Mouse (Mus musculus) lung, postnatal 25 days (tissue): Measurements from ENCODE around the gene Gm44511.

Experiments used
- DNase-seq: peaks from one replicate; pipeline ENCODE4 v3.0.0; 2022; ENCODE audit warnings: low spot score

The Gm44511 gene

DNA sequence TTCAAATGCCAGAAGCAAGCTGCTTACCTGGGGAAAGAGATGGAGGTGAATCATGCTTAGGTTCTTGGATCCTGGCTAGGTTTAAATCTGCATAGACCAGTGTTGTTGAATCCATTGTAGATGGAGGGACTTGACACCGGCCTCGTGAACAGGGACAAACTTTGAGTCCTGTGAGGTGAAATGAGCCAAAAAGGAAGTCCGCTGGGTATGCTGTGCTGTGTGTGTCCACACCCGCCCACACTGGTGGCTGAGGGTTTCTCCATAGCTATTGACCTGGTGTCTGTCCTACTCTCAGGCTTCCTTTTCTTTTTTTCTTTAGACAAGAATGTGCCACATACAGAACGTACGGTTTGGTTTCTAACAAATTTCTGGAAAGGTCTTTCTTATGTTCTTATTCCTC lies at the start of gene Gm44511, which contains the start of gene Klrb1b:
Gm44511 (minus strand) TSS at position 184 of the 400 bp plus-strand sequence.
Klrb1b (minus strand) TSS at position 200 of the 400 bp plus-strand sequence.
- no peak for DNase-seq

DNA sequence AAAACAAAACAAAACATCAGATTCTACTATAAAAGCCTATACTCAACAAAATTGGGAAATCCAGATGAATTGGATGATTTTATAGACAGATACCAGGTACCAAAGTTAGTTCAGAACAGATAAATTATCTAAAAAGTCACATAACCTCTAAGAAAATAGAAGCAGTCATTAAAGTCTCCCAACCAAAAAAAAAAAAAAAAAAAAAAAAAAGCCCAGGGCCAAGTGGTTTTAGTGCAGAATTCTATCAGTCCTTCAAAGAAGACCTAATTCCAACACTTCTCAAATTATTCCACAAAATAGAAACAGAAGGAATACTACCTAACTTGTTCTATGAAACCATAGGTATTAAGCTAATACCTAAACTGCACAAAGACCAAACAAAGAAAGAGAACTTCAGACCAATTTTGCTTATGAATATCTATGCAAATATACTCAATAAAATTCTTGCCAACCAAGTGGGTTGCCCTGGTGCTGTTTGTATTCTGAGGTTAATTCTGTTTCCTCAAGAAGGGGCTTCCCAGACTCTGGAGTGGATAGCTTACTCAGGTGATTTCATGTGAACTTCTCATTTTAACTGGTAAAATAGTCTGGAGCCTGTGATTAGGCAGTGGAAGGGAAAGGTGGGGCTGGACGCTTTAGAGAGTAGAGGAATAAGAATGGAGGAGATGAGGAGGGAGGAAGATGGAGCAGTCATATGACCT lies 45.9 kb upstream of the Gm44511 start:
- DNase-seq = no peak

DNA sequence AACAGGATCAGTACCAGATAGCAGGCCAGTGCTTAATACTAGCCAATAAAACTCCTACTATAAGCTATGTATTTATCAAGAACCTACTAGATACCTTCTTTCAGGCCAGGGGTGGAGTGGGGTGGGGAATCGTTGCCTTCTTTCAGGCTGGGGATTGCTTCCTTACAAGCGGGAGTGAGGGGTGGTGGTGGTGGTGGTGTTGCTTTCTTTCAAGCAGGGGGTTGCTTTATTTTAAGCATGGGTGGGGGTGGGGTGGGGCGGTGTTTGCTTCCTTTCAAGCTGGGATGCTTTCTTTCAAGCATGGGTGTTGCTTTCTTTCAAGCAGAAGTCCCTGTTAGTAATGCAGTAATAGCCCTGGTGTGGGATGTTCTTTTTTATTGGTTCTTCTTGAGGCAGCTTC lies 42.7 kb upstream of the Gm44511 start:
- no peak for DNase-seq

DNA sequence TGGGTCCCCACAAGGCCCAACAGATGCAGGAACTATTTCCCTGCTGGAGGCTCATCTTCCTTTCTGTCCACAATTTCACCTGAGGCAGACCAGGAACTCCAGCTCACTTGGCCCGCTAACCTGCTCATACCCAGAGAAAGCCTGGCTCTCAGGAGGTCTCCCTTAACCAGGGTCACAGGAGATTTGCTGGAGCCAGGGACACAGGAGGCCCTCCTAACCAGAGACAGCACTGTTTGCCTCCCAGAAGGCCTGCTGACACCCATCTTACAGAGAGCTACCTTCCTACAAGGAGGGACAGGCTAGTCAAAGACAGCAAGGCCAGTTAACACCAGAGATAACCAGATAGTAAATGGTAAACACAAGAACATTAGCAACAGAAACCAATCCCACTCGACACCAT lies 31.9 kb upstream of the Gm44511 start:
- DNase-seq = no peak

DNA sequence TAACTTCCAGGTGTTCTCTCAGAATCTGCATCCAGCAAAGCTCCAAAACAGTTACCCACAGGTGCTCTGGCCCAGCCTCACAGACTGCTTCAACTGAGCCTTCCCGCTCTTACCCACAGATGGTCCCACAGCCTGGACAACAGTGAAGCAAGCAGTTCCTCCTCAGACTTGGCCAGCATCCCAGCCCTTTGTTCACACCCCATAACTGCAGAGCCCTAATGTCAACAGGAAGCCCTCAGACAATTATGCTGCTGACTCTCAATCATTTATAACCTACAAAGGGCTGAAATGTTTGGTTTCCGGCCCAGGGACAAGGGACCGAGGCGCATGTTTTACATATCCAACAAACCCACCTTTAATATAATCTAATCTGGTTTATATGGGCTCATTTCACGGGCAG lies 30.1 kb upstream of the Gm44511 start:
- DNase-seq = peak; percentile 96

DNA sequence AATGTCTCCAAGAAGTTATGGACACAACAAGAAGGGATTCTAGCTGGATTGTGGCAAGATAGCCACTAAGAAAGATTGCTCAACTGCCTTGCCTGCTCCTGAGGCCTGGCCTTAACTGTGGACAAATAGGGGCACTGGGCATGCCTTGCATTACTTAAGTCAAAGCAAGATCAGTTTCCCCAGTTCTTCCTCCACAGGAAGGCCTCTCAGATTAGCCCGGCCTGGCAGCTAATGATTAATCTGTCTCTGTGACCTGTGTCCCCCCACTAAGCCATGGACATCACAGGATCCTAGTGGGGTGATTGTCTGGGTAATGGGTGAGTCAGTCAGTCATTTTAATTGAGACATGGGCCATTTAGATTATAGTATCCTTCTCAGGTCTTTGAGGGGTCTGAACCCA lies 29.4 kb upstream of the Gm44511 start:
- DNase-seq = no peak

DNA sequence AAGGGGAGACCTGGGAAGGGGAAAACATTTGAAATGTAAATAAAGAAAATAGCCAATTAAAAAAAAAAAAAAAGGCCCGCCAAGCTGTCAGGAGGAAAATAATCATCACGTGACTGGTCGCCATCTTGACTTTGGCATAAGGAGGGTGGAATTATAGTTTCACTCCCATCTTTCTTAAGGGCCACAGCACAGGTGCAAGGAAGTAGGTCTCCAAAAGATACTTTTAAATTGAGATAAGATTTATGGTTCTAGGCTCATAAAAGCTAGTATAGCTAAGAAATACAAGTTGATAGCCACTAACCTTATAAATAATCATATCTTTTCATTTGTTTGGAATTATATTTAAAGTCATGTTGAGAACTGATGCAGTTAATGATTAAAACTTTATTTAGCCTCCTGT lies 28.8 kb upstream of the Gm44511 start:
- DNase-seq = no peak

DNA sequence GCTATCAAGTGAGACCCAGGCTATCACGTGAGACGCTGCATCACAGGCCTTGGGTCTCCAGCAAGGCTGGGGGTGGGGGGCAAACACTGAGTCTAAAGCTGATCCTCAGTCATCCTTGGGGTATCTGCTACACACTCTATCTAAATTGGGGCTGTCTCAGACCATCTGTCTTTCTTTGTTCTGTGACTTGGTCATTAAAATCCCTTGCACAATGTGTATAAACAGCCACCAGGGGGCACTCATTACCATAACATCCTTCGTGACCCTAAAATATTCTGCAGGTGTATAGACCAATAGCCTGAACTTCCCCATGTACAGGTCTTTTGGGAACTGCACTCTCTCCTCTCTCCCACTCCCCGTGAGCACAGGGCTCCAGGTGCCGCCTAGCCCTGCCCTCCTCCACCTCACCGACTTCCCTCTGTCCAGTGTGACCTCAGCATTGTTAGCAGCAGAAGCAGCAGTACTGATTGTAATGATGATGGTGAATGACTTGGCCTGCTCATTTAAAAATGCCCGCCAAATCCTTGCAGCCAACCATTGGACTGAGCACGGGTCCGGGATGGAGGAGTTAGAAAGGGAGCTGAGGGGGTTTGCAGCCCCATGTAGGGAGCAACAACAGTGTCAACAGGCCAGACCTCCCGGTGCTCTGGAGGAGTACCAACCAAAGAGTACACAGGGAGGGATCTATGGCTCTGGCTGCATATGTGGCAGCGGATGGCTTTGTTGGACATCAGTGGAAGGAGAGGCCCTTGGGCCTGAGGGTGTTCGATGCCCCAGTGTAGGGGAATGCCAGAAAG lies 28.1 kb upstream of the Gm44511 start:
- peak; percentile 81 for DNase-seq

DNA sequence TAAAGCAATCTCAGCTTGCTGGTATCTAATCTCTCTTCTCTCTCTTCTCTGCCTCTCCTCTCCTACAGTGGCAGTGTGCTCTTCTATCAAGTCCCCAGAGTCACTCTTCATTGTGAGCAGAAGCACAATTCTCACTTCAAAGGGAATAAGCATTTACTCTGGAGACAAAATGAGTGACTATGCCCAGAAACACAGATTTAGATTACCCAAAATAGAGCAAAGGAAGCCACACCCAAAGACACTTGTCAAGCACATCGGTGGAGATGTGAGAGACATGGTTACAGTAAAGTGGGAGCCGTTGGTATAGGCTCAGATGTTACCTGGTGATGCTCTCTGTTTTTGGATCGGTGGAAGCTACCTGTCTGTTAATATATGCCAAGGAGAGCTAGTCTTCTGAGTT lies 26.7 kb upstream of the Gm44511 start:
- DNase-seq = no peak

DNA sequence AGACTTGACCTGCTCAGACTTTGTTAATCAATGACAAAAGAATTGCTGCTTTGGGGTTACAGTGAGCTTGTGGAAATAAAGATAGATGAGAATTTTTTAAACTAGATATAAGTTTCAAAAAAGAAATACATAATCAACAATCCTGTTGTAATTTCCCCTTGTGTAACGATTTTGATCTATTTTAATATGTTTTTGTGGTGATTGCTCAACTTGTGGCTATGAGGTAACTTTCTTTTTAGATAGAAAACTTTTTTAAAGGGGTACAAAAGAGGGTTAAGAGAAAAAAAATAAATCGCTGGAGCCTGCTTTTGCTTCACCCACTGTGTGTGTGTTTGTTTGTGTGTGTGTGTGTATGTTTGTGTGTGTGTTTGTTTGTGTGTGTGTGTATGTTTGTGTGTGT lies 25.0 kb upstream of the Gm44511 start:
- DNase-seq = no peak

DNA sequence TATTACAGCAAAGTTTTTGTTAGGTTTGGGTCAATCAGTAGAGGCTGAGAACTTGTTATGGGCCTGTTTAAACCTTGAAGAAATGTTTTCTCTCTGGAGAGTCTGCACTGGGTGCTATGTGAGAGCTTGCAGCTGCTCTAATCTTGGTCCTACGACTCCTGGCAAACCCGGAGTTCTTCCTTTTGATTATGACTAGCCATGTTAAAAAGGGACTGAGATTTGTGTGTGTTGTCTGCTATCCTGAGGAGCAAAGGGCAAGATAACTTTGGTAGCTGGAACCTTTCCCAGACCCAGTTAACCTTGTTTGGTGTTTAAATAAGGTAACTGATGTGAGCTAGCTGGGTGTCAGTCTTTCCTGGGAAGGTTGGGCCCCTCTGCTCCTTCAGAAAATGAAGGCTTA lies 24.6 kb upstream of the Gm44511 start:
- no peak for DNase-seq

DNA sequence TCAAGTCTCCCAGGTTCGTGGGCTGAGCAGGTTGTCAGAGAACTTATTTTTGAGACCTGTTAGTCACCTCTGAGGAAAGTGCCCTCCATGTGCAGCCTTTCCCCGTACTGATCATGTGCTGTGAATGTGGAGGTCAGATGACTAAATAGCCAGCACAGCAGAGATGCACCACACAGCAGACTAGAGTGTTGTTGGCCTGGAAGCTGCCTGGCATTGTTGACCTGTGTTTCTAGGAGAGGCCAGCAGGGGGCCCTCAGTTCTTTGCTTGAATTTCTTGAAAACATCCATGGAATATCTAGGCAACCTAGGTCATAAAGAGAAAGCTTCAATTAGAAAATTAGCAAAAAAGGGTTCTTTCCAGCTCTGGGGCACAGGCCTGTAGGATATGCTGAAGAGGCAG lies 23.8 kb upstream of the Gm44511 start:
- peak; percentile 67 for DNase-seq

DNA sequence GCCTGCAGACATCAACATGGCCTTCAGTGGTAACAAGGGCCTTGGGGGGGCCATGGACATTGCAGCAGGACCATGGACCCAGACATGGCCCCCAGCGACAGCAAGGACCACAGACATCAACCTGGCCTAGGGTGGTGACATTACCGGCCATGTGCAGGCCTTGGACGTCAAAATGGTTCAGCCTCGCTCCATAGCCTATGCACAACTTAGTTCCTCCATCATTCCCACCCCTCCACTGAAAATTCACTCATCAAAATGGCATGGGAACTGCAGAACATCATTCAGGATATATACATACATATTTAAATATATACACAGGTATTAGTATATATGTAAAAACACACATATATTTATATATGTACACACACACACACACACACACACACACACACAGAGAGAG lies 21.3 kb upstream of the Gm44511 start:
- DNase-seq = no peak

DNA sequence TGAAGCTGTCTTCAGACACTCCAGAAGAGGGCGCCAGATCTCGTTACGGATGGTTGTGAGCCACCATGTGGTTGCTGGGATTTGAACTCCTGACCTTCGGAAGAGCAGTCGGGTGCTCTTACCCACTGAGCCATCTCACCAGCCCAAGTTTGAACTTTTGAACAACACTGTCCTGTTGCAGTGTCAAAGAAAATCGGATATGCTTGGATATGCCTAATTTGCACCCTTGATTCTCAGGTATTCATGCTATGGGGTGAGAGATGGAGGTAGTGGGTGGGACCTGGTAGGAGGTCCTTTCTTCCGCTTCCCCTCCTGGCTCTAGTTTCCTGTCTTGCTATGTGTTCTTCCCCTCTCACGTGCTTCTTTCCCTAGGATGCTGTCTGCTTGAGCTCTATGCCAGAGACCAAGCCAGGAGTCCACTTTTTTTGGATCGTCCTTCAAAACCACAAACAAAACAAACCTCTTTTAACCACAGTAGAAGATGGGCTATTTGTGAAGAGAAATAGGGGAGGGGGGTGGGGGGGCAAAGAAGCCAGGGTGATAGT lies 20.0 kb upstream of the Gm44511 start:
- DNase-seq = no peak

DNA sequence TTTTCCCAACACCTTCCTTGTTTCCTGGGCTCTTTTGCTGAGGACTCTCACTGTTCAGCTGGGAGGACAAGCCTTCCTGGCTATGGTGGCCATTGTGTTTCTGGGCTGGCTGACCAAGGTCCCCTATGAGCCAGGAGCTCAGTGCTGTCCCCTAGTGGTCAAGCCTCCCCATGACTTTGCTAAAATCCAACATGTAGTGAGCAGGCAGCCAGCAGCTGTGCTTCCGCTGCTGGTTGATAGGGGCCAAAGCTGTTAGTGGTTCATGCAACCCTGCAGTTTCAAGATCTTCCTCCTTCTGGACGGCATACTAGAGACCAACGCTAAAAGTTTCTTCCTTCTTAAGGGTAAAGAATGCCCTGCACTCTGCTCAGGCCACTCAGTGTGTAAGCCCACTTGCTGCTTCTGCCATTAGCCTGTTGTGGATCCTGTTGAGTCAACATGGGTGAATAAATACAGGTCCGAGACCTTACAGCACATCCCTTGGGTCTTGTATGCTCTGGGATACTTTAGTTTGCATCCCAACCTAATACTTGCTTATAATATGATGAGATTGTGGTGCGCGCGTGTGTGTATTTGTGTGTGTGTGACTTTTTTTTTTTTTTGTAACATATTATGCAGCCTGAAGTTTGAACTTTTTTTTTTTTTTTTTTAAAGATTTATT lies 19.3 kb upstream of the Gm44511 start:
- peak; percentile 94 for DNase-seq

DNA sequence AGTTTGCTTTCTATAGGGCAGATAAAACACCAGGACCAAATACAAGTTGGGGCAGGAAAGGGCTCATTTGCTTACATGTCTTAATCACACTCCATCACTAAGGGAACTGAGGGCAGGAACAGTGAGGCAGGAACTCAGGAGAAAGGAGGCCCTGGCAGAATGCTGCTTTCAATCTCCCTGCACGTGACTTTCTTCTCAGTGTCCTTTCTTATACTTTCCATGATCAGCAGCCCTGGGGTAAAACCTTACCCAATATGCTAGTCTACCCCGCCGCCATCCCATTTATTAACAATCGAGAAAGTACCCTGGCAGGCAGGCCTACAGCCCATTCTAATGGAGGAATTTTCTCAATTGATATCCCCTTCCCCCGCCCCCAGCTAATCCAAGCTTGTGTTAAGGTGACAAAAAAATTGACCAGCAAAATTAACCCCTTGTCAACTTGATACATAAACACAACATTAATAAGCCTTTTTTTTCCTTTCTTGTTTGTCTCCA lies 18.5 kb upstream of the Gm44511 start:
- no peak for DNase-seq

DNA sequence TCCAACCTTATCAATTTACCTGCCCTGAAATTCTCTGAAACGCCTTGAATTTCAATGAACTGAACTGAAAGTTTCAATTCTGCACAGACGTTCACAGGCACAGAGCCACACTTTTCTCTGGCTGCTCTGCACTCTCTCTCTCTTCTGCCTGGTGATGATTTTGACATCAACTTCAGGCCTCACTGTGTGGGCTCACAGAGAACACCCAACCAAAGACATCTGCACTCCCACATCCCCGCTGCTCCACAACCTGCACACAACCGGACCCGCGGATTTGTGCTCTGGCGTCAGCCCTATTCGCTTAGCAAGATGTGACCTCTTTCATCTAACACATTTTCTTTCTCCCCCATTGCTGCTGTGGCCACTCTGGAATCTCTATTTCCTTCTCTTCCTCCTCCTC lies 18.0 kb upstream of the Gm44511 start:
- DNase-seq = no peak

DNA sequence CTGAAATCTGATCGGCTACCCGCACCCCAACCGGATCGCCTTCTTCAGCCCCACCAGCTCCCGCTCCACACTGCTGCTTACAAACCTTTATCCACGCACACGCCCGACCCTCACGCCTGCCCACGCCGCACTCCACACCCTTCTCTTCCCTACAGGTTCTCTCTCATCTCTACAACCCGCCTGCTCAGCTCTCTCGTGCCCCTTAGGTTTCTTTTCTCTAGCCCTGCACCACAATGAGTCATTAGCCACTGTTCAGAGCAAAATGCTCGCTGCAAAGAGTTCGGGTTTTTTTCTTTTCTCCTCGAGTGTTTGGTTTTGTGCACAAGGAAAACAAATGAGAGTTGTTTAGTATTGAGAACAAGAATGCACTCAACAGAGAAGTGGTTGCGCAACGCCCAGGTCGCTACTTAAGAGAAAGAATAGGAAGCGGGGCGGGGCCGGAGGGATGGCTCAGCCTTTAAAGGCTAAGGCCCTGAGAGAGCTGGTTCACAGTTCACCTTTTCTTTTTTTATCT lies 17.4 kb upstream of the Gm44511 start:
- peak; percentile 93 for DNase-seq

DNA sequence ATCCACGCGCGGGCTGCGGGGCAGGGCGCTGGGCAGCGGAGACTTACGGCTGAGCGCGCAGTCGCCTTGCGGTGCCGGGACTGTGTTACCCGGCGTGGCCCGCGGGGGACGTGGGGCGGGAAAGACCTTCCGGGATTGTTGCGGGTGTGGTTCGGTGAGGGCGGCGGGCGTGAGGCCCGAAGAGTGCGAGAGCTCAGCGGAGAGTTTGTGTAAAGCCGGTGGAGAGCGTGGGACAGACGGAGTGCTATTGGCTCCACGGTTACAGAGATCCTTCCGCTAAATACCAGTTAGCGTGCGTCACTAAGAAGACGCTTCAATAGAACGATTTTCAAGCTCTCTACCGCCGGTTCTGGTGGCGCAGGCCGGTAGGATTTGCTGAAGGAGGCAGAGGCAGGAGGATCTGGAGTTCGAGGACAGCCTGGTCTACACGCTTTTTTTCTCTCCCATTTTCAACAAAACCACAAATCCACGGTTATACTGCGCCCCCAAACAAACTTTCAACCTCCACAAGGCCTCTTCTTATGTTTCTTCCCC lies 16.9 kb upstream of the Gm44511 start:
- peak; percentile 95 for DNase-seq

DNA sequence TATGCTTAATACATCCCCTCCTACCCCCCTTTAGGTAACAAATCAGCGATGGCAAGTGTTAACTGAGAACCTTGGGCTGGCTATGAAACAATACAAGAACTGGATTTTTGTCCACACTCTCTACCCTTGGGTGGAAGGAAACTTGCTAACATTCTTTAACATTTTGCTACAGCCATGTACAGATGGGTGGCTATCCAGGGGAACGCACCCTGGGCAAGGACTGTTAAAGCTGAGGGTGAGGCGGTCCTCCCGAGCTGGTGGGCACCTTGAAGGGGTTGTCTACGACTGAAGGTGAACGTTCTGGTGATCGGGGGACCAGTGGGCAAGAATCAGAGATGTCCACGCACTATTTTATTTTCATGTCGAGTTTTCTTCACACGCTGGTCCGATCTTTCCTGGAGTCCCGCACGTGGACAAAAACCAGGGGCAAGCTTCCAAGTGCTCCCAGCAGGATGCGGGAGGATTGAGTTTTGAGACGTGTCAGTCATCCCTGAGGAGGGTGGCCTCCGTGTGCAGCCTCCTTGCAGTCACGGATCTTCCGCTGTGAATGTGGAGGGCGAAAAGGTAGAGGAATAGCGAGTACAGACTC lies 16.3 kb upstream of the Gm44511 start:
- no peak for DNase-seq

DNA sequence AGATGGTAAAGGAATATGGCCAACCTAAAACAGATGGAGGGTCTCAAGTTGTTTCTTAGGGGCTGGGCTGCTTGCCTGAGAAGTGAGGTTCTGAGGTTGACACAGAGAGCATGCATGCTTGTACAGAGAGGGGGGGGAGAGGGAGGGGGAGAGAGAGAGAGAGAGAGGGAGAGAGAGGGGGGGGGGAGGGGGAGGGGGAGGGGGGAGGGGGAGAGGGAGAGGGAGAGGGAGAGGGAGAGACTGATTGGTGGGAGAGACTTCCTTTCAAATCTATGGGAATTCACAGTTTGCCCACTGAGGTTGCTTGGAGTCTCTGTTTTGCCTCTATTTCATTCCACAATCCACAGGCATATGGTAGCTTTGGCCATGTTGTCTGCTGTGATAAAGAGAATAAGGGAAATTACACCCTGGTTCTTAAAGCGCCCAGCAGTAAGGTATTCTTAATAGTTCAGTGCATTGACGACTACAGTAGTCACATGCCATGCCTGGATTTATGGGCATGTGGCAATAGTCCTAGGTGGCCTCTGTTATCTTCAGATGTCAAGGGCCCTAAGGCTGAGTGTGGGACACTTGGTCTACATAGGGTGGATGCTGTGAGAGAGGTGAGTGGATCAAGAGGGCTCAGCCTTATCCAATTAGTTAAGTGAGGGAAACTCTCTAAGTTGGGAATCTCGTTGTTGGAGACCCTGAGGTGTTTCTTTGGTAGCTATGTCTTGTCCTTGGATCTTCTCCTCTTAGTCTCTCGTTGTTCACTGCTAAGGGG lies 15.4 kb upstream of the Gm44511 start:
- DNase-seq = no peak
